Mouse (Mus musculus) liver, adult 2 months (tissue): ENCODE measurements at regions not wholly inside any gene's neighbourhood (a gene's known extent, or its start where the extent isn't known, plus 50 kb on each side); places are given as distances from the start of the nearest gene placed in this dataset.

ENCODE experiments used
- CTCF ChIP-seq: fragments of 200-500 bp; IDR thresholded peaks from 2 replicates; pipeline ENCODE4 v1.5.1; 2011; ENCODE audit warnings: low read depth, low read length, control low read depth
- POLR2A ChIP-seq: fragments of 200-500 bp; IDR thresholded peaks from 2 replicates; pipeline ENCODE4 v1.6.1; 2011; ENCODE audit warnings: low read length, control low read depth; ENCODE audit not compliant: insufficient read depth; ENCODE audit errors: extremely low read depth

DNA sequence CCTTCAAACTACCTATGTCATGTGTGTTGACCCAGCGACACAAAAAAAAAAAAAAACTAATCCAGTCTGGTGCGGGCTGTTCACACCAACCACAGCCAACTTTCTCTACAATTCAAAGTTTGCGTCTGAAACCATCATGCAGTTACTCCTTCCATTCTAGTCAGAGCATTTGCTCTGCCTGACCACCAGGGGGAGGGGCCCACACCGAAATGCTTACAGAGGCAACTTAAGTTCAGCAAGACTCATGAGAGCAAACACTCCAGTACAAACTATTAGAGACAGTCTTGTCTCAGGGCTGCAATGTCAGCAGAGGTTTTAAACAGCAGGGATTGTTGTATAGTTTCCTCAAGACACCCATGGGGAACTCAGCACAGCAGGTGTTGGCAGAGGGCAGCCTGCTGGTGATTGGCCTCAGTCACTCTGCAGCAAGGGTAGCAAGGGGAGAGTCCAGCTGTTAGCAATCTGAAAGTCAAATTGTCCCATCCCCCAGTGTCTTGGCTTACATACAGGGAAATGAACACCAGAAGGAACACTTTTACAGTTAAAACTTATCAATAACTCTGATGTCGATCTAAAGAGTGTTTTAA is 50.8 kb upstream of the Pip5k1b start:
- TF ChIP-seq POLR2A (no peak), CTCF (peak; percentile 35; the same call in 1 of the 2 replicates)
